Mouse (Mus musculus): Measurements from ENCODE around the gene Bex4. TPM values are rescaled to one million over a fixed set of nuclear protein-coding genes. Genes with fewer than 3 reads are reported as not detected.
"Not testable (repeated sequence)": the region's sequence is repeated elsewhere in the genome, so short reads cannot be mapped to it uniquely, and the experiment has no call there.

Bex4 gene
- total RNA-seq (2021): not detected
- long read RNA-seq, experiment 1: 0 reads
- long read RNA-seq, experiment 2: 0 reads

DNA sequence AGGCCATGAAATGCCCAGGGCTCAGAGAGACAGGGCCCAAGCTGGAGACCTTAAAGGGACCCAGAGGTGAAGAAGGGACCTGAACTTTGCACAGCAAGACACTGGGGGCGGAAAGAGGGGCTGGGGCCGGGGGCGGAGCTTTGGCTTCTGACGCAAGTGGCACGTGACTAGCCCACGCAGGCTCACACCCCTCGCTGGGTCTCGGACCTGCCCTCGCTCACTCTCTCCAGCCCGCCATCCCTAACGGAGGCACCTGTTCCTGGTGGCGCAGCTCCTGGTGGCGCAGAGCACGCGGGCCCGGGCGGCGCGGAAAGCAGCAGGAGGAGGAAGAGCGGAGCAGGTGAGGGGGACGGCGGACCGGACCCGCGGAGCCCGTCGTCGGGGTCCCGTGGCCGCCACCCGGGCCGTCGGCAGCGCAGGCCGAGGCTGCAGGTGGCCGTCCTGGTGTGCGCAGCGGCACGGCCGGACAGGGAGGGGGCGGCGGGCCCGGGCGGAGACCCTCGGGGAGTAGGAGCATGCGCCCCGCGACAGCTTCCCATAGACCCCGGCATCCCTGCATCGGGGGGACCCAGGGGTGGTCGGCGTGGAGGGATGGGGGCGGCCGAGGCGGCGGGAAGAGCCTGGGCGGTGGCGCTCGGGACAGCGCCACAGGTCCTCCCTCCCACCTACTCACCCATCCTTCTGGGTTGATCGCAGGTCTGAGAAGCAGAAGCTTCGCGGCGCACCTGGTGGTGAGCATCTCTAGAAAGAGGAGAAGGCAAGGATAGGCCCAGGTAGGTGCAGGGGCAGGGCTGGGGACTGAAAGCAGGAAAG, at the start of gene Bex4:
Gene Bex4, plus strand, starts transcription at position 170 of the 813 bp plus-strand sequence.
- not testable (repeated sequence) for DNase-seq (ENCODE audit: low spot score)

DNA sequence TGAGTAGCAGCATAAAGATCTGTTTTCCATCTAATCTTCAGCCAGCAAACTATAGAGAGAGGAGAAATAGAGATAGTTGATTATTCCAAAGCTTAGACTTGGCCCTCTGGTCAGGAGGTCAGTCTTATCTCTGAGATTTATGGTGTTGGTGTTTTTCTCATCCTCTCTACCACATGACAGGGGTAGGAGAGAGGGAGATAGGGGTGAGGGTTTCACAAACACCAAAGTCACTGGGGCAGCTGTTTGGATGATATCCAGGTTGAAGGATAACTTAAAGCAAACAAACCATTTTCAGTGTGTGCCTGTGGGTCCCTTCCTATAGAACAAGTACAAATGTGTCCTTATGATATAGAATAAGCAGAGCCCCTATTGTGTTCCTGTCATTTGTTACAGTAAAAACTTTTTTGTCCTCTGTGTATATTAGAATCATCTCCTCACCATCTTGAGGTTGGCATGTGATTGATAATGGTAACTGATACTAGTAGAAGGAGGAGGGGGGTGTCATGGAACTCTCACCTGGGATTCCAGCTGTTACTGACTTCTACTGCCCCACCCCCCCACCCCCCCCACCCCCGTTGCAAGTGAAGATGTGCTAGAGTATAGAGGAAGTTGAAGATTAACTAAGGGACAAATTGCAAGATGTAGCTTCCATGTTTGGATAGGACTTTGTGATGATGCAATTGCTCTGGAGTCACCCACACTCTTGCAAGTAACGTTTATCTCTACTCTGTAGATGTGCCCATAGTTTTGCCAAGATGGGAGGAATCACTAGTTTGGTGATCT, 46.1 kb upstream of the Bex4 start:
- DNase-seq (ENCODE audit: low spot score): no peak

DNA sequence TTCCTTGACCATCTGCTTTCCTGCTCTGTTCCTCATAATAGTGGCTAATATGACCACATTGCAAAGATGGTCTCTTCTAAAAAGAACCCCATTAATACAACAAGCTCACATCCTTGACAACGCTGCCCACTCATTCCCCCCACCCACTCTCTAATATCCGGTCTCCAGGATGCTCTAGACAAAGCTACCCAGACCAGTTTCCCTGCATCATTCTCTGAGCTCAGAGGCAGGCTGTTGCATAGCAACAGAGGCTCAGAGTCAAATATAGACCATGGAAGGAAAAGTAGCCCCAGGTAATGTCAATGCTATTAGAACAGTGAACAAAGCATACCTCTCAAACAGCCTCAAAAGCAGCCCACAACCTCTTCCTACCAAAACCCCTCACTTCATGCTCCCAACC, 44.4 kb upstream of the Bex4 start:
- no peak for DNase-seq (ENCODE audit: low spot score)

DNA sequence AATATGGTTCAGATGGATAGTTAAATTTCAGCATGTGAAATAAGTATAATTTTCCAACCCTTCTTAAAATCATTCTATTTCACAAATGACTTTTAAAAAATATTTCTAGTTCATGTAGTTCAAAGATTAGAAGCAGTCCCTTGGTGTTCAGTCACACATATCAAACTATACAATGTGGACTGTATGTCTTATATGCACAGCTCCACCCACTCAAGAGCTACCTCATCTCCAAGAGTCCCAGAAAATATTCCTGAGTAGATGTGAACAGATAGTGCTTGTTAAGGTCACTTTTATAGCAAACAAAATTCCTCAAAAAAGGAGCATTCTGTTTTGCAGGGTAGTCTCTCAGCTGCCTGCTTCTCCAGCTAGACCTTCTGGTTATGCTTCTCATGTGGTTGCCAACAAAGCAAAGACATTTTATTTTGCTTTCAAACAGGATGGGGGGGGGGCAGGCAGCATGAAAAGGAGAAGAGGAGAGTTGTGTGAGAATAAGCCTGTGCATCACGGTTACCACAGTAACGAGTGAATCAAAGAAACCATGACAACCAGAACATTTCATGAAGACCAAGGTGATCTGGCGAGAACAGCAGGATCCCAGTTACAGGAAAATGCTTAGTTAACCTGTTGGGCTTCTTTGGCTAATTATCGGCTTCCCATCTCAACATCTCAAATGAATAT, 34.6 kb upstream of the Bex4 start:
- DNase-seq (ENCODE audit: low spot score): no peak

DNA sequence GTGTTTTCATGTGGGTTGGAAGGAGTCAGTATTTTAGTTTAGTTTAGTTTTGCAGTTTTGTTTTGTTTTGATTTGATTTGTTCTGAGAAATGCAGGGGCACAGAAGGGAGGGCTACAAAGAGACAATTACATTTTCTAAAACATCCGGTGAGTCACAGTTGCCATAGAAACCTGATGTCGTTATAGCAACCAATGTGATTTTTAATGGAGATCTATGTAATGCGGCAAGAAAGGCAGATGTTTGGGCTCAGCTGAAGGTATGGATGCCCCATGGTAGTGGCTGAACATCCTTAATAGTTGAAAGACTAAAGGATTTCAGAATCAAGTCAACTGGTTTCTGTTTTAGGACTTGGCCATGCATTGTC, 34.1 kb upstream of the Bex4 start:
- DNase-seq (ENCODE audit: low spot score): no peak

DNA sequence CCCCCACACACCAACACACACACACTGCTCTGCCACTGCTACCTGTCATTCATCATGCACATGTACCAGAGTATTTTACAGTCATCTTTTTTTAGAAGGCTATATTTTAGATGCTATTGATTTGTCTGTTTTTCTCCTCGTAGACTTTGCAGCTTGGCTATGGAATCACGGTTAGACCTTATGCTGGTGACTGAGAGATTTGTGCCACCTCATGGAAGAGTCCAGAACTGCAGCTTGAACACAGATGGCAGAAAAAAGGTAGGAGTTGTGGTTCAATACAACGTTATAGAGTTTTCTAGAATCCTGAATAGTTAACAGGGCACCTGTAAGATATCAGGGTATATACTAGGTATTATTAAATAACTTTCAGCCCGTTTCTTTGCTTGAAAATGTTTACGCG, 30.9 kb upstream of the Bex4 start:
- peak; percentile 1 for DNase-seq (ENCODE audit: low spot score)

- DNase-seq (ENCODE audit: low spot score): no peak
These were observed 23.8 kb upstream of the Bex4 start for GRCm38 (mm10) chrX:136115015-136115414.

GRCm38 (mm10) chrX:136115419-136115961, 23.3 kb upstream of the Bex4 start:
- no peak for DNase-seq (ENCODE audit: low spot score)

DNA sequence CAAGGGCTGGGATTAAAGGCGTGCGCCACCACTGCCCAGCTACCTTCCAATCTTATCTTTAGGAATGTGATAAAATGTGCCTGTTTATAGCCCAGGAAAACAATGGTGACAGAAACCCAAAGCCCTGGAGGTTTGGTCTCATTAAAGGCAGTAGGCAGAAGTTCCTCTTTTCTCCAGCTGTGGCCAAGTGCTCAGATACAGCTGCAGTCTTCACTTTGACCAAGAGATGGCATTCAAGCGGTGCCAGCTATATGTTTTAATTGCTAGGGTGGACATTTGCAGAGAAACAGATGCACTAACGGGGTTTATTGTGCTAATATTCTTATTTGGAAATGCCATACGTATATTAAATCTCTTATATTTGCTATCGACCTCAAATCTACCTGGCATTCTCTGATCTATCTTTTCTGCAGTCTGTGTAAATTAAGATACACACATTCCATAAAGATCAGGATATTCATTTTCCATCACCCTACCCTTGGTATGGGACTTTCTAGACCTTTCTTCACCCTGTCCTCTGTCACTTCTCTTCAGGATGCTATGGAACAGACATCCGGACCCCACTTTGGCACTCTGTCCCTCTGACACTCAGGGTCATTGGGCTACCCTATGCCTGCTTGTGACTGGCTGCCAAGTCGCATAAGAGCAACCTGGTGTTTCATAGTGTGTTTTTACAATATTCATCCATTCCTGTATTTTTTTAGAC, 11.6 kb upstream of the Bex4 start:
- DNase-seq (ENCODE audit: low spot score): no peak

DNA sequence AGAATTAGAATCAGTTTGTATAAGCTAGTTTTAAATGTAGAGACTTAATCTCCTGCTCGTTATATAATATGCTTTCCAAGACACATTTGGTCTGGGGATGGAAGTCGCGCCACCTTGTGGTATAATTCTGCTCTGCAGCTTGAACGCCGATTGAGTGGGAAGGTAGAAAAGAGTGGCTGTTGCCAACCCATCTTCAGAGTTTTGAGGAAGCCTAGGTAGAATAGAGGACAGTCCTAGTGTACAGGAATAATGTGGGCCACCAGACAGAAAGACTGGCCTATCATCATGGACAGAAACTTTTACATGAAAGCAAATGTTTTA, 11.1 kb upstream of the Bex4 start:
- peak; percentile 3 for DNase-seq (ENCODE audit: low spot score)

DNA sequence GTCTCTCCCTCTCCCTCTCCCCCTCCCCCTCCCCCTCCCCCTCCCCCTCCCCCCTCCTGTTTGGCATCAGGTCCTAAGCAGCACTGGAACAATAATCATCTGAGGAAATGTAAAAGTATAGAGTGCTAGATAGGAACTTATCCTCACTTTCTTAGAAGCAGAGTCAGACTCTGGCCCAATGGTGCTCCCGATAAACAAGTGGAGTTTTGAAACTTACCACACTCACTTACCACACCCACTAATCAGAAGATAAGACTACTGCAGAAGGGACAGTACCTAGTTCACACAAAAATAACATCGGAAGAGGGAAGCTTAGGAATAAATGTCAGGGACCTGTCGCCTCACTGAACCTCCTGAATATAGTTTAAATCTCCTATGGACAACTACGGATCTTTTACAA, 3.2 kb upstream of the Bex4 start:
- no peak for DNase-seq (ENCODE audit: low spot score)

- DNase-seq (ENCODE audit: low spot score): not testable (repeated sequence)
These were observed 826 bp downstream of the Bex4 start for GRCm38 (mm10) chrX:136139640-136140004.

DNA sequence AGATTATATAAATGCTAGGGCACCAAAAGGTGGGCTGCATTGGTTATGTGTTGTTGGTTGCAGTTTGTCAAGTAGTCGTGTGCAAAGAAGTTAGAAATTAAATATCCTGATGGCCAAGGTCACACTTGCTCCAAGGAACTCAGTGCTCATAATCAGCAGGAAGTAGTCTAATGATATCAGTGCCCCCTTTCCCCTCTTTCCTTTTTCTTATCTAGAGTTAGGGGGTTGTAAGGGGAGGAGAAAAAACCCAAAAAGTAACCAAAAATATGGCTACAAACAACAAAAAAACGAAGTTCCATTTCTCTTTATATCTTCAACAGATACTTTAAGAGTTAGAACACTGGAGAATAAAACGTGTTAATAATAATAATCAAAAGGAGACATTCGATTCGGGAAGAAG, 2.6 kb downstream of the Bex4 start:
- no peak for DNase-seq (ENCODE audit: low spot score)

GRCm38 (mm10) chrX:136143711-136144110, 4.9 kb downstream of the Bex4 start:
- no peak for DNase-seq (ENCODE audit: low spot score)

- DNase-seq (ENCODE audit: low spot score): no peak
These were observed 5.4 kb downstream of the Bex4 start for GRCm38 (mm10) chrX:136144195-136144594.

DNA sequence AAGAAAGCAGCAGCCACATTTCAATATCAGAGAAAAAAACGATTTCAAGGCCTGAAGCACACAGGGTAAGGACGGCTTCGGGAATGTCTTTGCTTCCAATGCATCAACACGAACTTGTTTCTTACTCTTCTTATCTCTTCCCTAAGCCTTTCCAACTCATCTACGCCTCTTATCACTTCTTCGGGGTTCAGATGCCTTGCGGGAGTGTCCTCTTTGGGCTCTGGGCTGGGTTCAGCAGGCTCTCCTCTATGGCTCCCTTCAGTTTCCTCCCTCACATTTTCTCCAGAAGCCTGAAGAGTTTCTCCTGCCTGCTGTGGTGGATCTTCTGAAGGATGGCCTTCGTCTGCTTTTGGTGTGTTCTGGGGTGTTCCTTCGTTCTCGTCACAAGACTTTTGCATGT, 31.8 kb downstream of the Bex4 start:
- DNase-seq (ENCODE audit: low spot score): no peak

GRCm38 (mm10) chrX:136171189-136172117, 32.7 kb downstream of the Bex4 start:
- peak; percentile 34 for DNase-seq (ENCODE audit: low spot score)

GRCm38 (mm10) chrX:136172118-136172551, 33.3 kb downstream of the Bex4 start, which contains the start of gene Tceal8:
Gene Tceal8, minus strand, starts transcription at chrX:136172342.
- DNase-seq (ENCODE audit: low spot score): peak; percentile 71

- DNase-seq (ENCODE audit: low spot score): no peak
These were observed 34.0 kb downstream of the Bex4 start for GRCm38 (mm10) chrX:136172786-136173185.

- no peak for DNase-seq (ENCODE audit: low spot score)
These were observed 42.2 kb downstream of the Bex4 start for GRCm38 (mm10) chrX:136180897-136181553.
